In genomic region chr9:67617341-67618217, GRCm38 (mm10) we compare ENCODE assay signal across 9 mouse cellular contexts. TPM values are rescaled to one million over a fixed set of nuclear protein-coding genes. Genes with fewer than 3 reads are reported as not detected.
A peak's percentile ranks its signal among the peaks of the same experiment; 100 is the strongest.
DNase-seq lines count a peak whose midpoint lies in the region; ATAC-seq and TF ChIP-seq lines count a peak whose summit lies in the region.
"Had no signal": no experiment of that assay in that cellular context is flagged by ENCODE, and none has a peak within 500 bp of the region (broad histone marks: within the 10 kb centered on the region; RNA-seq: fewer than 3 reads in every experiment).

No protein-coding gene starts in this region.

- H3K9me3 ChIP-seq in ES-E14 (ENCODE audit: control insufficient read depth, insufficient read depth, low read depth, low read length): no peaks in the 10 kb centered on the region
- H3K9me3 ChIP-seq in embryonic facial prominence, embryonic 11.5 days (replicated peaks; ENCODE audit: control insufficient read depth, low read length): no peaks in the 10 kb centered on the region
- H3K9me3 ChIP-seq: forebrain, embryonic 15.5 days had no signal

- in situ Hi-C loops in ES-E14 (cut with MboI; ENCODE audit: low sequenced_read_pairs in 2 of 2, unreplicated experiment in 2 of 2): no loop called here

- no peak for DNase-seq in ES-E14 (ENCODE audit: low read depth, low spot score)
- peak; percentile 78 for DNase-seq in ZHBTc4 (ENCODE audit: low read depth, low spot score)
- DNase-seq in embryonic facial prominence, embryonic 11.5 days (ENCODE audit: low spot score): peak; percentile 95
- peak; percentile 81 for DNase-seq in kidney, postnatal 14 days
- DNase-seq in natural killer cell, adult 2 months (ENCODE audit: low spot score in 2 of 2): no peak
- no peak for DNase-seq in frontal cortex, postnatal 36 days (ENCODE audit: low spot score in 2 of 2)
- DNase-seq: adrenal gland, postnatal 10 days had no signal

- no peak overlapping the region for H3K27ac ChIP-seq in ES-E14 (ENCODE audit: insufficient read depth, low read depth, low read length, poor library complexity, severe bottlenecking)
- H3K27ac ChIP-seq in embryonic facial prominence, embryonic 11.5 days (replicated peaks; ENCODE audit: low read depth, low read length): peak overlapping the region; percentile 43
- H3K27ac ChIP-seq: forebrain, embryonic 15.5 days had no signal

- H3K4me3 ChIP-seq in ES-E14 (ENCODE audit: insufficient read depth in 1 of 2, low read depth in 1 of 2, low read length in 2 of 2, poor library complexity in 1 of 2, severe bottlenecking in 1 of 2): no peak overlapping the region
- no peak overlapping the region for H3K4me3 ChIP-seq in embryonic facial prominence, embryonic 11.5 days (ENCODE audit: low read depth, low read length)
- H3K4me3 ChIP-seq: forebrain, embryonic 15.5 days had no signal

- no peak; the same call in 1 of the 2 replicates for ATAC-seq in embryonic facial prominence, embryonic 11.5 days (replicated peaks; ENCODE audit: insufficient number of reproducible peaks, low FRiP score, low TSS enrichment, low read depth)
- ATAC-seq in inflammation-experienced regulatory T-cells, adult 6 months: no peak
- ATAC-seq: forebrain, embryonic 15.5 days had no signal

- peak overlapping the region; percentile 48; the same call in 1 of the 2 replicates for H3K9ac ChIP-seq in ES-E14 (ENCODE audit: insufficient read depth, low read depth, low read length, poor library complexity, severe bottlenecking)
- no peak overlapping the region for H3K9ac ChIP-seq in embryonic facial prominence, embryonic 11.5 days (replicated peaks; ENCODE audit: low read length)
- H3K9ac ChIP-seq: forebrain, embryonic 15.5 days had no signal

- peaks cover 12 to 22% of the 10 kb centered on the region in 2 experiments for H3K4me1 ChIP-seq in ES-E14 (ENCODE audit: control insufficient read depth in 2 of 2, insufficient read depth in 2 of 2, low read length in 2 of 2, poor library complexity in 1 of 2)
- no peaks in the 10 kb centered on the region for H3K4me1 ChIP-seq in embryonic facial prominence, embryonic 11.5 days (ENCODE audit: control insufficient read depth, insufficient read depth, low read length)

- H3K27me3 ChIP-seq in embryonic facial prominence, embryonic 11.5 days (ENCODE audit: control insufficient read depth, insufficient read depth, low read length): no peaks in the 10 kb centered on the region
- H3K27me3 ChIP-seq: forebrain, embryonic 15.5 days had no signal

- no peak overlapping the region for H3K4me2 ChIP-seq in embryonic facial prominence, embryonic 11.5 days (ENCODE audit: low read depth, low read length)
- H3K4me2 ChIP-seq: forebrain, embryonic 15.5 days had no signal

- 15% methylated on average over 14 of the region's 14 CpGs for WGBS in embryonic facial prominence, embryonic 11.5 days

- H3K36me3 ChIP-seq in ES-E14 (ENCODE audit: control insufficient read depth, insufficient read depth, low read length, poor library complexity, severe bottlenecking): no peaks in the 10 kb centered on the region
- H3K36me3 ChIP-seq in embryonic facial prominence, embryonic 11.5 days (replicated peaks; ENCODE audit: control insufficient read depth, insufficient read depth, low read depth, low read length): no peaks in the 10 kb centered on the region
- H3K36me3 ChIP-seq: forebrain, embryonic 15.5 days had no signal

TF ChIP-seq in ES-E14, 5 proteins besides CTCF, POLR2A, EP300 and RAD21:
- TF ChIP-seq ZC3H11A (IDR thresholded peaks at IDR 0.05; ENCODE audit: borderline replicate concordance, low read depth, low read length) (no peak), HCFC1 (IDR thresholded peaks at IDR 0.05; ENCODE audit: borderline replicate concordance, insufficient read depth, low read length) (no peak), ZNF384 (IDR thresholded peaks at IDR 0.05; ENCODE audit: low read depth, low read length) (no peak), CHD2 (IDR thresholded peaks at IDR 0.05; ENCODE audit: low read depth, low read length) (no peak), MAFK (IDR thresholded peaks at IDR 0.05; ENCODE audit: insufficient read depth, low read depth, low read length) (no peak)

RNA-seq across cellular contexts. Expression of gene Tln2, which starts 58.1 kb away (rescaled TPM):
- total RNA-seq in ES-E14 (2012; rRNA removed): 20.2 and 26.1 TPM in 2 replicates
- polyA plus RNA-seq in embryonic facial prominence, embryonic 11.5 days (2014; fragmentation: Nextera tagmentation; extraction: Ambion mirVana): 25.3 and 26.2 TPM in 2 replicates
- polyA plus RNA-seq in inflammation-experienced regulatory T-cells, adult 6 months (2017; shearing (Covaris generic)): under 1 TPM; 0.11 to 0.20 (median 0.19) TPM

Comparison
In these comparisons a context has a peak if more than half of its experiments do, and no peak if none do; other contexts are left out.
1. DNase-seq: peak in ZHBTc4 (single experiment), embryonic facial prominence, embryonic 11.5 days (single experiment) and kidney, postnatal 14 days (single experiment); none in ES-E14 (single experiment), natural killer cell, adult 2 months (0 of 2) and frontal cortex, postnatal 36 days (0 of 2).
2. RNA of gene Tln2, which starts 58.1 kb away (polyA plus RNA-seq): 25.3 to 26.2 TPM in embryonic facial prominence, embryonic 11.5 days; 0.11 to 0.20 TPM in inflammation-experienced regulatory T-cells, adult 6 months; every median in the first group is over 10 times any median in the second.